Mouse (Mus musculus): ENCODE data around the gene Fyttd1. TPM values are rescaled to one million over a fixed set of nuclear protein-coding genes. Genes with fewer than 3 reads are reported as not detected.

Gene Fyttd1
- polyA plus RNA-seq (2016; fragmentation: Nextera tagmentation; extraction: Ambion mirVana) = 106 and 124 TPM in 2 replicates

- peak; percentile 97 for ATAC-seq (ENCODE audit: insufficient number of reproducible peaks, insufficient read depth, low FRiP score, low TSS enrichment)
- H3K36me3 ChIP-seq = 0 out of 2 replicates have a peak, but pooled peaks cover 4% of the 10 kb centered on the region
- WGBS = under 1% methylated on average over 80 of the region's 83 CpGs
- peak within 1 kb of the TSS; percentile 77 for H3K4me3 ChIP-seq
- peak within 1 kb of the TSS; percentile 86 for H3K9ac ChIP-seq
- peak within 1 kb of the TSS; percentile 63 for H3K4me2 ChIP-seq (replicated peaks)
- no peaks in the 10 kb centered on the region for H3K9me3 ChIP-seq
- no peaks in the 10 kb centered on the region for H3K27me3 ChIP-seq
- peak within 1 kb of the TSS; percentile 86 for H3K27ac ChIP-seq
- peaks cover 10% of the 10 kb centered on the region for H3K4me1 ChIP-seq
These were observed at the start of gene Fyttd1, which contains the start of gene Rubcn for GRCm38 (mm10) chr16:32877343-32878156. Gene Fyttd1, plus strand, starts transcription at chr16:32877500. Gene Rubcn, minus strand, starts transcription at chr16:32877766.

- ATAC-seq (ENCODE audit: insufficient number of reproducible peaks, insufficient read depth, low FRiP score, low TSS enrichment) = no peak
- Histone ChIP-seq H3K4me2 (replicated peaks) (no peak overlapping the region), H3K4me1 (no peaks in the 10 kb centered on the region), H3K27me3 (no peaks in the 10 kb centered on the region), H3K36me3 (peaks cover 44% of the 10 kb centered on the region), H3K4me3 (no peak overlapping the region), H3K9ac (no peak overlapping the region), H3K27ac (no peak overlapping the region), H3K9me3 (no peaks in the 10 kb centered on the region)
- WGBS = 88% methylated on average over 11 of the region's 11 CpGs
These were observed 48.2 kb upstream of the Fyttd1 start for GRCm38 (mm10) chr16:32829104-32829503.

- no peak overlapping the region for H3K9ac ChIP-seq
- no peak overlapping the region for H3K4me3 ChIP-seq
- WGBS = 85% methylated on average over 4 of the region's 4 CpGs
- peaks cover 34% of the 10 kb centered on the region for H3K36me3 ChIP-seq
- ATAC-seq (ENCODE audit: insufficient number of reproducible peaks, insufficient read depth, low FRiP score, low TSS enrichment) = no peak
- no peaks in the 10 kb centered on the region for H3K27me3 ChIP-seq
- no peaks in the 10 kb centered on the region for H3K9me3 ChIP-seq
- no peak overlapping the region for H3K4me2 ChIP-seq (replicated peaks)
- H3K4me1 ChIP-seq = no peaks in the 10 kb centered on the region
- no peak overlapping the region for H3K27ac ChIP-seq
These were observed 45.8 kb upstream of the Fyttd1 start for GRCm38 (mm10) chr16:32831501-32831900.

GRCm38 (mm10) chr16:32847103-32847502, 30.2 kb upstream of the Fyttd1 start:
- Histone ChIP-seq H3K4me1 (no peaks in the 10 kb centered on the region), H3K4me3 (no peak overlapping the region), H3K27me3 (no peaks in the 10 kb centered on the region), H3K9ac (no peak overlapping the region), H3K36me3 (peaks cover 66% of the 10 kb centered on the region), H3K9me3 (no peaks in the 10 kb centered on the region), H3K4me2 (replicated peaks) (no peak overlapping the region), H3K27ac (no peak overlapping the region)
- ATAC-seq (ENCODE audit: insufficient number of reproducible peaks, insufficient read depth, low FRiP score, low TSS enrichment) = no peak
- WGBS = 89% methylated on average over 11 of the region's 11 CpGs

GRCm38 (mm10) chr16:32849042-32849830, 28.1 kb upstream of the Fyttd1 start:
- Histone ChIP-seq H3K27me3 (no peaks in the 10 kb centered on the region), H3K9me3 (no peaks in the 10 kb centered on the region), H3K4me1 (no peaks in the 10 kb centered on the region), H3K9ac (no peak overlapping the region), H3K27ac (no peak overlapping the region), H3K4me3 (no peak overlapping the region), H3K4me2 (replicated peaks) (no peak overlapping the region), H3K36me3 (peaks cover 56% of the 10 kb centered on the region)
- WGBS = 91% methylated on average over 11 of the region's 11 CpGs
- ATAC-seq (ENCODE audit: insufficient number of reproducible peaks, insufficient read depth, low FRiP score, low TSS enrichment) = no peak

GRCm38 (mm10) chr16:32853492-32854049, 23.7 kb upstream of the Fyttd1 start:
- 65% methylated on average over 13 of the region's 13 CpGs for whole genome bisulfite sequencing
- ATAC-seq (ENCODE audit: insufficient number of reproducible peaks, insufficient read depth, low FRiP score, low TSS enrichment) = no peak
- H3K36me3 ChIP-seq = peaks cover 21% of the 10 kb centered on the region

GRCm38 (mm10) chr16:32854050-32854571, 23.2 kb upstream of the Fyttd1 start:
- H3K27ac ChIP-seq = no peak overlapping the region
- WGBS = 83% methylated on average over 2 of the region's 2 CpGs
- H3K4me2 ChIP-seq (replicated peaks) = no peak overlapping the region
- no peak overlapping the region for H3K9ac ChIP-seq
- no peaks in the 10 kb centered on the region for H3K4me1 ChIP-seq
- H3K36me3 ChIP-seq = peaks cover 16% of the 10 kb centered on the region
- no peaks in the 10 kb centered on the region for H3K9me3 ChIP-seq
- H3K27me3 ChIP-seq = no peaks in the 10 kb centered on the region
- no peak for ATAC-seq (ENCODE audit: insufficient number of reproducible peaks, insufficient read depth, low FRiP score, low TSS enrichment)
- no peak overlapping the region for H3K4me3 ChIP-seq

More at GRCm38 (mm10) chr16:32853492-32854049, 23.7 kb upstream of the Fyttd1 start:
- H3K4me3 ChIP-seq = no peak overlapping the region
- H3K9ac ChIP-seq = no peak overlapping the region
- no peaks in the 10 kb centered on the region for H3K9me3 ChIP-seq
- H3K27me3 ChIP-seq = no peaks in the 10 kb centered on the region
- H3K4me1 ChIP-seq = no peaks in the 10 kb centered on the region
- H3K27ac ChIP-seq = no peak overlapping the region
- no peak overlapping the region for H3K4me2 ChIP-seq (replicated peaks)

- Histone ChIP-seq H3K9me3 (no peaks in the 10 kb centered on the region), H3K4me3 (no peak overlapping the region), H3K27me3 (no peaks in the 10 kb centered on the region), H3K27ac (no peak overlapping the region), H3K36me3 (peaks cover 12% of the 10 kb centered on the region), H3K9ac (no peak overlapping the region), H3K4me1 (no peaks in the 10 kb centered on the region), H3K4me2 (replicated peaks) (no peak overlapping the region)
- WGBS = 83% methylated on average over 3 of the region's 3 CpGs
- no peak for ATAC-seq (ENCODE audit: insufficient number of reproducible peaks, insufficient read depth, low FRiP score, low TSS enrichment)
These were observed 20.5 kb upstream of the Fyttd1 start for GRCm38 (mm10) chr16:32856751-32857150.

GRCm38 (mm10) chr16:32858356-32858755, 18.9 kb upstream of the Fyttd1 start:
- H3K4me1 ChIP-seq = no peaks in the 10 kb centered on the region
- no peak for ATAC-seq (ENCODE audit: insufficient number of reproducible peaks, insufficient read depth, low FRiP score, low TSS enrichment)
- 0 out of 2 replicates have a peak overlapping the region, but pooled peaks have one; percentile 8 for H3K27ac ChIP-seq
- H3K9ac ChIP-seq = no peak overlapping the region
- H3K4me2 ChIP-seq (replicated peaks) = no peak overlapping the region
- 84% methylated on average over 4 of the region's 4 CpGs for WGBS
- H3K36me3 ChIP-seq = peaks cover 8% of the 10 kb centered on the region
- H3K27me3 ChIP-seq = no peaks in the 10 kb centered on the region
- H3K4me3 ChIP-seq = no peak overlapping the region
- no peaks in the 10 kb centered on the region for H3K9me3 ChIP-seq

GRCm38 (mm10) chr16:32858771-32859636, 18.3 kb upstream of the Fyttd1 start:
- H3K27ac ChIP-seq = 0 out of 2 replicates have a peak overlapping the region, but pooled peaks have one; percentile 8
- H3K27me3 ChIP-seq = no peaks in the 10 kb centered on the region
- no peak overlapping the region for H3K4me2 ChIP-seq (replicated peaks)
- no peaks in the 10 kb centered on the region for H3K4me1 ChIP-seq
- no peak overlapping the region for H3K4me3 ChIP-seq
- H3K9me3 ChIP-seq = no peaks in the 10 kb centered on the region
- WGBS = 78% methylated on average over 12 of the region's 12 CpGs
- H3K9ac ChIP-seq = no peak overlapping the region
- ATAC-seq (ENCODE audit: insufficient number of reproducible peaks, insufficient read depth, low FRiP score, low TSS enrichment) = no peak
- H3K36me3 ChIP-seq = peaks cover 6% of the 10 kb centered on the region

Data from embryonic facial prominence, embryonic 12.5 days (tissue).